Mouse (Mus musculus): Measurements from ENCODE around the gene Vmn1r228.

DNA sequence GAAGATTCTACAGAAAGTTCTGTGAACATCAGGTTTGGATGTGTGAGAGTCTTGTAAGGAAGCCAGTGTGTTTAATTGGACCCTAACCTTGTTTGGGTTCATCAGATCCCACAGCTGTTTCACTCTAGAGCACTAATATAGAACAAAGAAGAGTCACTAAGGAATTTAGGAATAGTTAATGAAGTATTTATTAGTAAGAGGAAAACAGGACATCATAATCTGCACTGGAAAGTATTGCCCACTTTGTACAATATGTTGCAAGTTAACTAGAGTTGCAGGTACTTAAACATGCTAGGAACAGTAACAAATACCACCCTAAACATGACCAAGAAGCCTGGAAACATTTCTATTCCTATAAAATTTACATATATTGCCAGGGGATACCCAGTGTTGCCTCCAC, at the start of gene Vmn1r228:
- TF ChIP-seq CTCF (IDR thresholded peaks at IDR 0.05; ENCODE audit: extremely low read depth, insufficient read depth, low read length) = no peak
- TF ChIP-seq POLR2A (IDR thresholded peaks at IDR 0.05; ENCODE audit: extremely low read depth, insufficient read depth, low read length) = no peak

All from cortical plate, adult 2 months (tissue).